Mouse (Mus musculus) forelimb bud, embryonic 11.5 days (tissue): ENCODE data around the gene Bcl11a.
"Not testable (repeated sequence)": the region's sequence is repeated elsewhere in the genome, so short reads cannot be mapped to it uniquely, and the experiment has no call there.

Experiments used
- DNase-seq: peaks from one replicate; pipeline ENCODE4 v3.0.0-alpha.2; 2012; ENCODE audit warnings: low read depth, low spot score

The Bcl11a gene

DNA sequence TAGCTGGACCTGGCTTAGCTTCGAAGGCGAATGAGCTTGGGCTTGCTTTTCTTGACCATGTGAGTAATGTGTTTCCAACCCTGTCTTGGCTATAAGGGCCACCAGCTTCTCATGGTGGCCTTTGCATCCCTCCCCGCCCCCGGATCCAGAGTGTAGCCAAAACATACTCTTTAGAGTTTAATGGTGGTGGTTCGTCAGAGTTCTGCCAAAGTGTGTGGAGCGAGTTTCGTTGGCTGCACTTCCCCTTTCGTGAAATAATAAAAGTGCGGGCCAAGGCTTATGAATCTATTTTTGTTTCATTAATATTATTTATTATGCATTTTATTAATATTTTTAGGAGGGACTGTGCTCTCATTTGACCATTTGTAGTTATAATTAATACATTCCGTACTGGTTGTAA lies 21.4 kb downstream of the Bcl11a start:
- no peak for DNase-seq

GRCm38 (mm10) chr11:24099886-24100293 lies 22.0 kb downstream of the Bcl11a start:
- DNase-seq, result no peak

DNA sequence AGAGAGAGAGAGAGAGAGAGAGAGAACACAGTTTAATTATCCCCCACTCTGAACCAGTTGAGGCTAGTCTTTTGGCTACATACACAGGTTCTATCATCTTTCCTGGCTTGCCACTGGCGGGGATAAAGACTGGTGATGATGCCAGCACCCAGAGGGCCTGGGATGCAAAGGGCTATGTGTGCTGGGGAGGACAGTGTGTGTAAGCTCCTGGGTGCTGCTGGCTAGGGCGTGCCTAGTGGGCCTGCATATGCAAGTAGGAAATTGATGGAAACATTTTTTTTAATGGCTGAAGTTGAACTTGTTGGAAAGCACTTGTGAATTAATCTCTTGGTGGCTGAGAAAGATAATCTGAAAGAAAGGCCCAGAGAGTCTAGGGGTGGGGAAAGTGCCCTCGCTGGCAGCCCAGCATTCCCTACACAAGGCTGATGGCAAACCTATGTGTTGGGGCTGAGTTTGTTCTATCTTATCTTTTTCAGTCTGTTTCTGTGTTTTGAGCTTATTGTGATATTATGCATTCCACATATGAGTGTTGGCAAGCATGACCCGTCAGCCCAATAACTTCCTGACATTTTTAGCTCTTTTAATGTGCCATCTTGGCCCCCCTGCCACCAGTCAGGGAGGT lies 22.7 kb downstream of the Bcl11a start:
- DNase-seq, result no peak

GRCm38 (mm10) chr11:24101625-24102024 lies 23.8 kb downstream of the Bcl11a start:
- DNase-seq, result no peak

- DNase-seq, result no peak
Observed at GRCm38 (mm10) chr11:24102372-24102771, 24.5 kb downstream of the Bcl11a start.

DNA sequence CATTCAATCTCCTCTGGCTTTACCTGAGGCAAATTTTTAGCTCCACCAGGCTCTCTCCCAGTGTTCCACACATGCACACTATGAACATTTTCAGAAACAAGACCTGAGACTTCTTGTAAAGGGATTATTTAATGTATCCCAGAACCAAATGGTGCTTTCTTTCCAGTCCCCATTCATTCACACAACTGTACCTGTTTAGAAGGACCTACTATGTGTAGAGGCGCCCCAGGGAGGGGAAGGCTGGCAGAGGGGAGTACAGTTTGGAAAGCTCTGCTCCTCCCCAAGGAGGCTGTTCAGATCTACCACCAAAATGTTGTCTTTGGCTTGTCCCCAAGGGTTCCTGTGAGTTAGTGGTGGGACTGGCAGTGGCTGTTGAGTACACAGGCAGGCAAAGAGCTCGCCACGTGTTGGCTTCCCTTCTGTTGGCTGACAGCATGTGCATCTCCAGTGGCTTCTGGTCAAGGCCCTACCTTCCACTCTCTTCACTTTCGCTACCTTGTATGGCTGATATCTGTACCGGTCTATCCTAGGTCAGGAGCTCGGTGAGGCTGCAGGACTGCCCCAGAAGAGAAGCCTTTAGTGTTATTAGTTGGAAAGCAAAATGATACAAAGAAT lies 25.4 kb downstream of the Bcl11a start:
- DNase-seq, result no peak

DNA sequence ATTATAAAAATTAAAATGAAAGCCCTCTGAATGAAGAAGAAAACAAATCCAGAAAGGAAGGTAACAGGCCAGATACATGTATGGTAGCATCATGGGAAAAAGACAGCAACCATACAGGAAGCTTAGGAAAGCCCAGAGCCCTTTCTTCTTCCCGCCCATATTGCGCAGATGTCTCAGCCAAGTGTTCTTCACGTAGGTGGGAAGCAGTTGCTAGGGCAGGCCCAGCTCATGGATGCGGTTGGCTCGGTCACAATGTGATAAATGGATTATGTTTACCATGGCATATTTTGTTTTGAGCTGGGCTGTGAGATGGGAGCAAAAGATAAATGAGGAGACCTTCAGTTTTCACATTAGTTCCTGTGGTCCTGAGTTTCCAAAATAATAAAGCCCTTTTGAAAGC lies 29.6 kb downstream of the Bcl11a start:
- no peak for DNase-seq

DNA sequence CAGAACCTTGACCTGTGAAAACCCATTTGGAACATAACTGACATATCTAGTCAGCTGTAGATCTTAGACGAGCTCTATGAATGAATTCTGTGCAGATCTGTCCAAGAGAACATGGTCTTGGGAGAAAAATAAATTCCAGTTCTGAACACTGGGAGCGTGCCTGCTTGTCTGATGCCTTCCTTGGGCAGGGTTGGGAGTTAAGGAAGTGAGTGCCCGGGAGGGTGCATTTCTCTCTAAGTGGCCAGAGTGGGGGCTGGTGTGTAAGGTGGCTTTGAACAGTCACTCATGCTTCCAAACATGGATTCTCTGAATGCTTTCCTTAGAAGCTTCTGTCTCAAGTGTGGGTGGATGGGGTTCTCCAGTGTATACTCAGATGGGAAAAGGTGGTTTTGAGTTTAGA lies 31.1 kb downstream of the Bcl11a start:
- DNase-seq, result no peak

GRCm38 (mm10) chr11:24109388-24109787 lies 31.5 kb downstream of the Bcl11a start:
- no peak for DNase-seq

DNA sequence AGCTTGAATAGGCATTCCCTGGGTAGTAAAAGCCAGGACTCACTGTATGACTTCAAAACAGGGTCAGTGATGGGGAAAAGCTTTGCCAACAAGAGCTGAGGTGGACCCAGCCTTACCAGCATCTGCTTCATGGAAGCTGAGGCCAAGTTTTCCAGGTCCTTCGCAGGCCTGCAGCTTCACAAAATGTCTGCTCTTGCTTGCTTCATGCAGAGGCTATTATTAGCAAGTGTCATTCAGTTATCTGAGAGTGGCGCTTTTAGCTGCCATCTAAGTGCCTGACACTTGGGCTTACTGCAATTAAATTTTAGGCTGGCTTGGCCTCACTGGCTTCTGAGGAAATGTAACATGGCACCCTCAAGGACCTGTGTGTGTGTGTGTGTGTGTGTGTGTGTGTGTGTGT lies 32.3 kb downstream of the Bcl11a start:
- no peak for DNase-seq

DNA sequence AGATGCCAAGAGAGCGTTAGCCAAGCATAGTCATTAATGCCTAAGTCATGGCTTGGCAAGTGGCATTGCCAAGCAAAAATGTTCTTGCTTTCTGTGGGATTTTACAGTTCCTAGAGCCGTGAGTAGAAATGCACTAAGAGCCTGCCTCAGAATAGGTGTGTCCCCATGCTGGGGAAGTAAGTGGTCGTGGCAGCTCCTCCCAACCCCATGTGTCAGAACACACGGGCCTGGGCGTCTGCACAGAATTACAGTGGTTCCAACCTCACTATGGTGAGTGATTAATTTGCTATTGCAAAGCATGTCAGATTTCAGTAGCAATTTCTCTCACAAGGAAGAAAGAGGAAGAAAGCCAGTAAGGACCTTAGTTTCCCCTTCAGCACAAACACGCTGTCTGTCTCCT lies 33.9 kb downstream of the Bcl11a start:
- no peak for DNase-seq

DNA sequence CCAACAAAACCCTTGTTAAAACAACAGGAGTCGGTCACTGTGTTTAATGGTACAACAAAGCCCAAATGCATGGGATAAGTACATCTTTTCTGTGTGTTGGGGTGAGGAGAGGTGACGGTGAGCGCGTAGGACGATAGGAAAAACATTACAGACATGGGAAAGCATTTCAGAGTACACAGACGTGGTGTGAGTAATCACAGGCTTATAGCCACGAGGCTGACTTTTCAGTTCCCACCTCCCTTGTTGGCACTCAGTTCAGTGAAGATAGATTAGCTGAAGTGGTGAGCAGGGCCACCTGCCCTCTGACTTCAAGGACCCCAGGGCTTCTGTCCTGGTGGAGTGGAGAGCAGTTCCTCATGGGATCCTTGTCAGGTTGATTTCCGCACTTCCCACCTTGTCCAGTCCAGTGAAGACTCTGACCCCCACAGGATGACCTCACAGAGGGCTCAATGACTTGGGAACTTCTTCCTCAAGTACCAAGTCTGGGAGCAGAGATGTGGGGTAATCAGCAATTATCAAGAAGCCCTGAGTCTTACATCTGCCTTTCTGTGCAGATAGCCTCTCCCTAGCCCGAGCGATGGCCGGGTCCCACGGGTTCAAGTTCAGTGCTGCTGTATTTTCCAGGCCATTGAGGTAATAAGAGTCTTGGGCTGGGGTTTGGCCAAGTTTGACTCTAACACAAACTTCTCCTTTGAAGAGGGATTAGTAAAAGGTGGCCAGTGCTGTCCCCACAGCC lies 37.3 kb downstream of the Bcl11a start:
- DNase-seq, result no peak

DNA sequence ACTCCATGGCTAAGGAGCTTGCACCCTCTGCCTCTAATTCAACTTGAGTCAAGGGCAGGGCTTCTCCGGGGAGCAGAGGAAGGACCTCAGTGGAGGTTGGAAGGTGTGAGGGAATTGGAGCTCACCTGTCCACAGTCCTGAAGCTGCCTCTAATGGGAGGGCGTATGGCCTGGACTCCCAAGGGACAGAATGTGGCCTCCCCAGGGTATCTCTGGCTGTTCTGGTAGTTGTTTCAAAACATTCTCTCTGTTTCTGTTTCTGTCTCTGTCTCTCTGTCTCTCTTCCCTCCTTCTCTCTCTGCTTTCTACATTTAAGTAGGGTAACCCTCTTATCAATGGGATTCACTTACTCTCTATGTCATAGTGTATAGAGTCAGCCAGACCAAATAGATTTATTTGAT lies 38.2 kb downstream of the Bcl11a start:
- DNase-seq, result no peak

- no peak for DNase-seq
Observed at GRCm38 (mm10) chr11:24116582-24117318, 38.9 kb downstream of the Bcl11a start.

GRCm38 (mm10) chr11:24121136-24121535 lies 43.3 kb downstream of the Bcl11a start:
- no peak for DNase-seq

GRCm38 (mm10) chr11:24122899-24123298 lies 45.0 kb downstream of the Bcl11a start:
- DNase-seq, result no peak

GRCm38 (mm10) chr11:24123991-24124390 lies 46.1 kb downstream of the Bcl11a start:
- no peak for DNase-seq

DNA sequence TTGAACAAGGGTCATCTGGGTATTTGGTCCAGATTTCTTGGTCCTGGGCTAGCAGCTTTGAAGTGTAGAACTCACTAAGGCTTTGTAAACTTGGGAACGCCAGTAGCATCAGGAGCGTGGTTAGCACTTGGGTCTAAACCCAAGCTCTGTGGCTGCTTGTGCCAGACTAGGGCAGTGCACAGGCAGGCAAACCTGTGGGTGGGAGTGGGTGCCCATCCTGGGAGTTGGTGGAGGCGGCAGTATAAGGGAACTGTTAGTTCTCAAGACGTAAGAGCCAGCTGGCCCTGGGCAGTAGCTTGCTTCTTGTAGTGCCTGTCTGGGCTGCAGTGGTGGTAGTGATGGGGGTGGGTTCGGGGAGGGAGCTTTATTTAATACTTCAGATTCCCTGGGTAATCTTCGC lies 47.2 kb downstream of the Bcl11a start:
- no peak for DNase-seq

DNA sequence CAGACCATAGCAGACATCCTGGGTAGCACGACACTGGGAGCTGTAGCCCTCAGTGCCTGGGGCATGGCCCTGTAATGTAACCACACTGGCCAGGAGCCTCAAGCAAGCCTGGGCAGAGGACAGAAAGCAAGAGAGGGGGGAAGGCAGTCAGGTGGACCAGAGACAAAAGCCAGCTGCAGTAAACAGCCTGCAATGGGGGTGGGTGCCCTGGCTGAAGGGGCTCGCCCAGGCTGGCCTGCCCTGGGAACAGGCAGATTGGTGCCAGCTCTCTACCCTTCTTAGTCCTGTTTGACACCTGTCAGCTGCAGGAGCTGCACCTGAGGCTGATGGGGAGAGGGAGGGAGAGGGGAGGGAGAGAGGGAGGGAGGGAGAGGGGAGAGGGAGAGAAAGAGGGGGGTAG lies 50.1 kb downstream of the Bcl11a start:
- no peak for DNase-seq

DNA sequence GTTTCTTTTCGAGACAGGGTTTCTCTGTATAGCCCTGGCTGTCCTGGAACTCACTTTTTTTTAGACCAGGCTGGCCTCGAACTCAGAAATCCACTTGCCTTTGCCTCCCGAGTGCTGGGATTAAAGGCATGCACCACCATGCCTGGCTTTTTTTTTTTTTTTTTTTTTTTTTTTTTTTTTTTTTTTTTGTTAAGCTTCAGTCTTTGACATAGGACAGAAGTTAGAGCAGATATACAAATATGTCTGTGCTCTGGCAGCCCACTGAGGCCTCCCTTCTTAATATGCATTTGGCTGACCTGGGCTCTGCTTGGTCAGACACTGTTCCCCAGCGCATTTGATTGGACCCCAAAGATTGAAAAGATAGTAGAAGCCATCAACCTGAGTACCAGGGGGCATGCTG lies 51.0 kb downstream of the Bcl11a start:
- DNase-seq, result not testable (repeated sequence)

DNA sequence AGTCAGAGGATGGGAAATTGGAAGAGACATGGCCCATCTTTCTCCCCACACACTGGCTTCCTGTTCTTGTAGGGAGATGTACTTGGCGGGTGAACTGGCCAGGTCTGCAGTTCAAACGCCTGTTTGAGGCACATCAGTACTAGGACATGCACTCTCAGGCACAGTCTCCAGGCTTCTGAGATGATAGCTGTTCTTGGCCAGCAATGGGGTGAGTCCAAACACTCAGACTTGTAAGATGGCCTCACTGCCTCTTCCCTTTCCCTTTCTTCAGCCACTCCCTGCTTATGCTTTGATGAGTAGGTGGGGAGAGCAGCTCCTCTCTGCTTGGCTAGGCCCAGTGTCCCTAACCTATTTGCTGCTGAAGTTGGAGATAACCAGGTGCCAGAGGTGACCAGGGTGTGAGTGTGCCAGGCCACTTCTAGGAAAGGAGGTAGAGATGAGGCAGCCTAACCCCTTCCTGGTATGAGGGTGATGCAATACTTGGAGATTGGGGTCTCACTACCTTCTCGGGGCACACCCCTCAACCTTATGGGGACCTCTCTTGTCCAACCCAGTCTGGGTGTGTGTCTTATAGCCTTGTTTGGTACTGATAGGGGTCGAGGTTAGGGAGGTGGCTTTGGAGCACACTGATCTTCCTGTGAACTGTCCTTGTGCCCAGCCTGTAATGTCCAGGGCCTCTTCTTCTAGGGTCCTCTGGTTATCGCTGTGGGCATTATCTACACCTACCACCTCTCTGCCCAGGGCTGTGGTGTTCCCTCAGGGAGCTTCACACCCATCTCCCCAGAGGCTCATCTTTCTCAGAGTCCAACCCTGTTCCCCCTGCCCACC lies 51.7 kb downstream of the Bcl11a start:
- no peak for DNase-seq
